Mouse (Mus musculus) left cerebral cortex, adult 2 months (tissue): ENCODE data around the gene Ube4b. TPM values are rescaled to one million over a fixed set of nuclear protein-coding genes. Genes with fewer than 3 reads are reported as not detected.

Source experiments
- DNase-seq, 2 experiments: peaks; one replicate each; pipeline ENCODE4 v3.0.0; 2021 to 2022; ENCODE audit warnings: low spot score in 2 of 2, mixed read lengths in 1 of 2; ENCODE audit errors: extremely low spot score in 1 of 2
- H3K27ac ChIP-seq: fragments of 200-600 bp; 2 replicates; pipeline ENCODE4 v1.8.1; 2022
- H3K4me3 ChIP-seq: fragments of 200-600 bp; 2 replicates; pipeline ENCODE4 v1.8.1; 2022
- CTCF ChIP-seq: fragments of 200-600 bp; IDR thresholded peaks from 2 replicates; pipeline ENCODE4 v1.8.1; 2022; ENCODE audit warnings: antibody characterized with exemption, mild to moderate bottlenecking, moderate library complexity
- intact Hi-C: fragments of 180-260 bp; cut with DNase I; formaldehyde crosslinking; loops from one replicate; pipeline ENCODE4 v1.15.1; 2025
- total RNA-seq, 2 experiments: library from RNA; stranded (reverse); gene quantifications; 2 replicates each; pipeline ENCODE4 v1.2.3; 2021

The Ube4b gene
- total RNA-seq, 2 experiments from 2014 or later = 110 TPM

DNA sequence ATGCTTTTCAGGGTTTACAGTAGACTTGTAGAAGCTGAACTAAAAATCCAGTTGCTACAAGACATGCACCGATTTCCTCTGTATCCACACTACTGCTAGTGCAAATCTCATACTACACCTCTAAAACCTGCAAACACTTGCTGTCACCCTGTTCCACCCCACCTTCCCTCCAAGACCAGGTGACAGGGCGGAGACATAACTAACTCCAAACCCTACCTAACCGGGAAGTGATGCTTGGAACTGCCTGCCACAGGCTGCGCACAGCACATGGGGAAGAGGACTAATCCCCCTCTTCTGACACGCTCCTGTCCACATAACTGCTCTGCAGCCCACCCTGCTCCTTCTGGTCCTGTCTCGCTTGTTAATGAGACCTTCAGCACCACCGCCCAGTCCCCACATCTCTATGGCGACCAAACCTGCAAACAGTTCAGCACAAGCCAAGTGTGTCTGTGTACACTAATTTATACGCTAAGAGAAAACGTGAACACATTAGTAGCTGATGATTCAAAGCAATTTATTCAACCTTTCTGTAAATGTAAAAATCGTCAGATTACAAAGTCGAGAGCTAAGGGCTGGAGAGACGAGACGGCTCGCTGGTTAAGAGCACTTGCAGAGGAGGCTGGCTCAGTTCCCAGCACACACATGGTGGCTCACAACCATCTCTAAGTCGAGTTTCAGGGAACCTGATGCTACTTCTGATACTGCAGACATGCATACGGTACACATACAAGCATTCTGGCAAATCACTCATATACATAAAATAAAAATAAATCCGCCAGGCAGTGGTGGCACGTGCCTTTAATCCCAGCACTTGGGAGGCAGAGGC, 21.7 kb downstream of the Ube4b start:
- no peak for TF ChIP-seq CTCF
- Histone ChIP-seq H3K27ac (no peak overlapping the region), H3K4me3 (no peak overlapping the region)
- DNase-seq = no peak
- intact Hi-C loops = loop anchor here (2.0 kb wide), 1 partner anchor 20 kb away; no protein-coding TSS in a partner anchor

GRCm38 (mm10) chr4:149403037-149403436, 23.5 kb downstream of the Ube4b start:
- no peak overlapping the region for H3K27ac ChIP-seq
- no peak for DNase-seq
- no peak overlapping the region for H3K4me3 ChIP-seq
- intact Hi-C loops = no loop called here
- TF ChIP-seq CTCF = no peak

DNA sequence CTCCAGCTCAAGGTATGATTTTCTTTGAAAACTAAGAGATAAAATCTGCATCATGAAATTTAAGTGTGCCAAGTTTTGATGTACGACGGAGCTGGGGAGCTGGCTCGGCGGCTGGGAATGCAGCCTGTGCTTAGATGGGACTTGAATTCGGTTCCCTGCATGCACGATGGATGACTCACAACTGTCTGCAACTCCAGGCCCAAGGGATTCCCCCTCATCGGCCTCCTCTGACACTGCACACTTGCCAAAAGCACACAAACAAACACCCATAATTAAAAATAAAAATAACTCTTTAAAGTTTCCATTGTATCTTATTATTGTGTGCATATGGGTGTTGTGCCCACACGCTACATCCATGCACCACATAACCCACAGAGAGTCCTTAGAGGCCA, 25.0 kb downstream of the Ube4b start:
- intact Hi-C loops = no loop called here
- Histone ChIP-seq H3K27ac (no peak overlapping the region), H3K4me3 (no peak overlapping the region)
- TF ChIP-seq CTCF = no peak
- DNase-seq = no peak

DNA sequence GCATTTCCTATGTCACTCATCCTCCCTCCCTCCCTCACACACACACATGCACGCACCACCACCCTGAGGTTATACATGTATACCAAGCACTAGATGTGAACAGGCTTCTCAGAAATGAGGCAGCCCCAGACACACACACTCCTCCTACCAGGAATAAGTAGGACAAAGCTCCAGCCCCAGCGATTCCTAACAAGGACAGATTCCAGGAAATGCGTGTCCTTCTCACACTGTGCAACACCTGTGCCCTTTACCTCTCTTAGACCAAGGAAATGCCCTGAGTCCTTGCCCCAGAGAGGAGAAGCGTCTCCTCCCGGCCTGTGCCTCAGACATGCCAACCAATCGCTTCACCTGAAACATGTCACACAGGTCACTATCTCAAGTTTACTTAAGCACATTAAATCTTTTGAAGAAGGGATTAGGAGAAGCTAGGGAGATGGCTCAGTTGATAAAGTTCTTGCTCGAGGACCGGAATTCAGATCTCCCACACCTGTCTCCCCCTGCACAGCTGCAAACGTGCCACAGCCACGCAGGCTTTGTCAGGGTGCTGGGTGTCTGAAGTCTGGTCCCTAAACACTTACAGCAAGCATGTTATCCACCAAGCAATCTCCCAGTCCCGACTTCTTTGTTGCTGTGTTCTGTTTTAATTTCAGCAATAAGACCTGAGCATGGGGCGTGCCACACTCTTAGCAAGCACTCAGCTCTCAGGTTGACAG, 25.5 kb downstream of the Ube4b start:
- DNase-seq = no peak
- Histone ChIP-seq H3K27ac (no peak overlapping the region), H3K4me3 (no peak overlapping the region)
- intact Hi-C loops = no loop called here
- TF ChIP-seq CTCF = no peak

DNA sequence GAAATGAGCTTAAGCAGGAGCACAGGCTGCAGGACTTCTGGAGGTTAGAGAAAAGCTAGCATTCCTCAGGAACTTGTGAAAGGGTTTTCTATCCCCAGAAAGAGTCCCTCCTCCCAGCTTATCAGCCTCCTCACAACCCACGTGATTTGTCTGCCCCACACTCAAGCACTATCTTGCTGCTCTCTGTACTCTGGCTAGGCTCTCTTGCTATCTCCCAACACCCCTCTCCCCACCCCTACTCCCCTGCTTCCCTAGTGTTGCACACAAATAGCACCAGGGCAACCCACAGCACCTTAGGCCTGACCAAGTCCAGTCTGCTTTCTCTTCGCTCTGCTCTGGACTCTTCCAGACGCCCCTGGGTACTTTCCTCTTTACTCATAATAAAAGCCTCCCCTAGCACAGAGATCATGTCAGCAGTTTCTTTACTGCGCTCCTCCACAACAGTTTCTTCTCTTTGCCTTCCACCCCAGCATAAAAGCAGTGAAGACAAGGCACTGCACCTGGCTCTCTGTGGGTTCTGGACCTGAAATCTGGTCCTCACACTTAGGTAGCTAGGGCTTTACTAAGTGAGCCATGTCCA, 27.1 kb downstream of the Ube4b start:
- Histone ChIP-seq H3K4me3 (no peak overlapping the region), H3K27ac (no peak overlapping the region)
- no peak for TF ChIP-seq CTCF
- intact Hi-C loops = no loop called here
- no peak for DNase-seq

DNA sequence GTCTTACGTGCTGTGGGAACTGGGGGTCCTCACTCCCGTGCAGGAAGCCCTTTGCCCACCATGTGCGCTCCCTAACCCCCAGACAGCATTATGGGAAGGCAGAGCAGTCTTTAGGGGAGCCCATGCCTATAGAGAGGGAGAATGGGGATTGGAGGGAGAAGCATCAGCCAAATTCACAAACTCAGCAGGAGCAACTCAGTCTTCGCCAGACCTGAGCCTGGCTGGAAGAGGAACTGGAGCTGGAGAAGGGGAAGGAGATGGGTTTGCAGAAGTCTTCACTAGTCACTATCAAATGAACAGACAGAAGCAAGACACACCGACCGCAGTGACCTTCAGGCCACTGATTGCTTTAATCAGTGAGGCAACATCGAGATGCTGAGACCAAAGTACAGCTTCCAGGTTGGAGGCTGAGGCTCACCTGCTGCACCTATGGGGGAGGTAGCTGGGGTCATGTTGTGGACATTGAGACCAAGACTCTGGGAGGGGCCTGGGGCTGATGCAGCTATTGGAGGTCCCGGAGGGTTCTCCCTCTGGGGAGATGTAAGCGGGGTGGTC, 28.3 kb downstream of the Ube4b start:
- DNase-seq = no peak
- H3K27ac ChIP-seq = no peak overlapping the region
- no peak for TF ChIP-seq CTCF
- intact Hi-C loops = no loop called here
- H3K4me3 ChIP-seq = no peak overlapping the region

DNA sequence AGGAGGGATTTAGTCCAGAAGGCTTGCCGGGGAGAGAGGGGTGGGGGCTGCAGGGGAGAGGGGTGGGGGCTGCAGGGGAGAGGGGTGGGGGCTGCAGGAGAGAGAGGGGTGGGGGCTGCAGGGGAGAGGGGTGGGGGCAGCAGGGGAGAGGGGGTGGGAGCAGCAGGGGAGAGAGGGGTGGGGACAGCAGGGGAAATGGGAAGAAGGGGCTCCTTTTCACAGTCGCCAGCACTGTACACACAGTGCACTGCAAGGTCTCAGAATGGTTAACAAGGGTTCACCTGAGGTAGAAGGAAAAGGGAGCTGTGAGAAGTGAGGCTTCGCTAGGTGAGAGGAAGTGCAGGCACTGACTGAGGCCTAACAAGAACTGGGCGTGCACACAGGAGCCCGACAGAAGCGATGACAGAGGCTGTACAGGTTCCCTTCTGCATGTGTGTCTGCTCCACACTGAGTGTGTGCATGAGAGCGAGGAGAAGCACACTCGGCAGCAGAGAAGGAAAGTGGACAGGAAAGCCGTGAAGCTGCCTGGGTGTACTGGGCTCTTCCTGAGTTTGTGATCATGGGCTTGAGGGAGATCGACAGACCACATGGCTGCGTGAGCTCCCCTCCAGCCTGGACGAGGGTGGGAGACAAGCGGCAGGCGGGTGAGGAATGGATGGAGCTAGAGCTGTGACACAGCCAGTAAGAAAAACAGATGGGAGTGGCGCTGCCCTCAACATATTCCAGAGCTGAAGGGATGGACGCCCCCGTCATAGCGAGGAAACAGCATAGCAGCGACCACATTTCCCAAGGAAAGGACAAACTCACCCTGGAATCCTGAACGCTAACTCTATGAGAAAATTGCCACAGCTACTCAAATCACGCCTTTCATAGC, 29.9 kb downstream of the Ube4b start:
- intact Hi-C loops = no loop called here
- Histone ChIP-seq H3K4me3 (no peak overlapping the region), H3K27ac (peak overlapping the region; percentile 47; the same call in 1 of the 2 replicates)
- TF ChIP-seq CTCF = no peak
- DNase-seq = peak in 1 of 2 experiments; percentile 38

DNA sequence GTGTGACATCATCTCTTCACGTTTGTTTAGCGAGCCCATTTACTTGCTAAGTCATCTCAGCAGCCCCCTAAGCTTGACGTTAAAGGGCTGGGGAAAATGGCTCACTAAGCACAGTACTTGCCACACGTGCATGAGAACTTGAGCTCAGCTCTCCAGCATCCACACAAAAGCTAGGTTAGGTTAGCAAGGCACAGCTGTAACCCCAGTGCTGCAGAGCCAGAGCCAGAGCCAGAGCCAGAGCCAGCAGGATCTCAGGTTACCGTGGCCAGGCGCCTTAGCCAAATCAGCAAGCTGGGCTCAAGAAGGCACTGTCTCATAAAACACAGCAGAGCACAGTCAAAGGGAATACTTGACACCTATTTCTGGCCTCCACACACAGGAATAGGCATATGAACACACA, 31.0 kb downstream of the Ube4b start:
- intact Hi-C loops = no loop called here
- no peak for TF ChIP-seq CTCF
- H3K27ac ChIP-seq = no peak overlapping the region; the same call in 1 of the 2 replicates

GRCm38 (mm10) chr4:149394292-149394691, 32.3 kb downstream of the Ube4b start:
- TF ChIP-seq CTCF = no peak
- H3K27ac ChIP-seq = no peak overlapping the region
- DNase-seq = no peak
- intact Hi-C loops = no loop called here
- no peak overlapping the region for H3K4me3 ChIP-seq

More for the DNA sequence above, 31.0 kb downstream of the Ube4b start:
- no peak for DNase-seq
- no peak overlapping the region for H3K4me3 ChIP-seq

GRCm38 (mm10) chr4:149393311-149393995, 33.1 kb downstream of the Ube4b start:
- Histone ChIP-seq H3K4me3 (no peak overlapping the region), H3K27ac (no peak overlapping the region)
- no peak for TF ChIP-seq CTCF
- no peak for DNase-seq
- intact Hi-C loops = no loop called here

GRCm38 (mm10) chr4:149392359-149392758, 34.2 kb downstream of the Ube4b start:
- DNase-seq = no peak
- intact Hi-C loops = no loop called here
- H3K4me3 ChIP-seq = no peak overlapping the region
- no peak for TF ChIP-seq CTCF
- no peak overlapping the region for H3K27ac ChIP-seq
